Mouse (Mus musculus): ENCODE measurements around the gene Apoe. TPM values are rescaled to one million over a fixed set of nuclear protein-coding genes. Genes with fewer than 3 reads are reported as not detected.
A peak's percentile ranks its signal among the peaks of the same experiment; 100 is the strongest.

Apoe gene
- polyA plus RNA-seq (2015; fragmentation: Nextera tagmentation; extraction: Ambion mirVana), result 596 and 739 TPM in 2 replicates

DNA sequence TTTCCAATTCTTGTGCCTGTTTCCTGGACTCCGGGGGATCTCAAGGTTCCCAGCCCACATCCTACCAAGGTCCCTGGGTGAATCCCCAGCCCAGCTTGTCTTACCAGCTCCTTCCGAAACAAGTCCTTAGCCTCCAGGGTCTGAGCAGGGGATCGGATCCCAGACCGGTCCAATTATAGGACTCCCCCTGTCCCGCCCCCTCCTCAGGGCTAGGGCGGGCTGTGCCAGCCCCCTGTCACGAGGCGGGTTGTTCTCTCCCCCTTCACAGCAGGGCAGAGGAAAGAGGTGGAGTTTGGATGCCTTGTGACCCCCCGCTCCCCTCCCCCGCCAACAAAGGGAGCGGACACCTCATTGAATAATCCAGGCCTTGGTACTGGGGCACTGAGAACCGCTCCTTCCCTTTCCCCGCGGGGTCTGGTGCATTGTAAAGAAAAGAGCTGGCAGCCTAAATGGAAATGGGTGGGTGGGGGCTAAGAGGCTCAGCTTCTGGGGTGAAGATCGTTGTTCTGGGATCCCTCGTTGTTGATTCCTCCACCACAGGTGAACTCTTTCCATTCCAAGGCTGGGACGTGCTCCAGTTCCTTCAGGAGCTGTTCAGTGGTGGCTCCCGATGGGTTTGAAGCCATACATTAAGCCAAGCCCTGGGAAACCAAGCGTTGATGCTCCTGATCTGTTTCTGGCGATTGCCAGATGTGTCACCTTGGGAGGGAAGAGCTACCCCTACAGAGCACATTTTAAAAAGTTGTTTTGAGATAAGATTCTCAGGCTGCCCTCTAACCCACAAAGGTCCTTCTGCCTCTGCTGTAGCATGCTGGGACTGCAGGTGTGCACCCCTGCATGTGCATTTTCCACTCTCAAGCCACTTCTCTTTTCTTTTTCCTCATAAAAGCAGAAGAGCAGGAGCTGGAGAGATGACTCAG, at the start of gene Apoe:
Gene Apoe (minus strand): TSS at position 282 of the 920 bp plus-strand sequence.
- Histone ChIP-seq H3K9me3 (replicated peaks) (no peaks in the 10 kb centered on the region), H3K4me3 (peak within 1 kb of the TSS; percentile 52), H3K36me3 (peaks cover 27% of the 10 kb centered on the region; the same call in 1 of the 2 replicates), H3K27ac (peak within 1 kb of the TSS; percentile 70), H3K4me1 (replicated peaks) (peaks cover 57% of the 10 kb centered on the region), H3K4me2 (peak within 1 kb of the TSS; percentile 76), H3K27me3 (no peaks in the 10 kb centered on the region), H3K9ac (peak within 1 kb of the TSS; percentile 58)
- ATAC-seq (replicated peaks; ENCODE audit: insufficient number of reproducible peaks, insufficient read depth, low FRiP score, low read depth), result peak; percentile 71; the same call in 1 of the 2 replicates
- 3% methylated on average over 20 of the region's 20 CpGs for WGBS

DNA sequence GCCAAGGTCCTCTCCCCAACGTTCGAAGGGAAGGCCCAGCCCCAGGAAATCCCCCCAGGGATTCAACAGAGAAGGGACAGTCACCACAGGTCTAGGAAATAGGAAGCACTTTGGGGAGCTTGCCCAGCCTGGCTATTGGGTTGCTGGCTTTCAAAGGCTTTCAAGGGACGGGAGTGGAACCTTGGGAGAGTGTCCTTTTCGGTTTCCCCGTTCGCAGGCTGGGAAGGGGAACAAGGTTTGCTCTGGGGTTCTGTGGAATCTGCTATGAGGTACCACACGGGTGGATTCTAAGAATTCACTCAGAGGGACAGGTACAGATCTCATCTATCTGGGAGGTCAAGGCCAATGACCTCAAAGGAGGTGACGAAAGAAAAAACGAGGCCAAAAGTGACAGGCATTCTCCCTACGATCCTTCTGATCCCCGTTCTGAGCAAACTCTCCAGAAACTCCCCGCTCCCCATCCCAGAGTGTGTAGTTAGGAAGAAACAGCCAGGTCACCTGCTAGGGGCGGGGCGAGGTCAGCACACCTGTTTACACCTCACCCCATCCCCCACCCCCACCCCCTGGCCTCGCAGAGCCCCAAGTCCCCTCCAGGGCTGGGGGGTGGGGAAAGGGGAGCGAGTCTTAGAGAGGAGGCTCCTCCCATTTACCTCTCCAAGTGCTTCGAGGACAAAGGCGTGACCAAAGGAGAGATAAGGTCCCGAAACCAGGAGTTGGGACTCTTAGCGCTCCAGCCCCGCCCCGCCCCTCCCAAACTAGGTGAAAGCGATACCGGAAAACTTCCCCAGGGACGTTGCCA, 48.6 kb upstream of the Apoe start:
- H3K27ac ChIP-seq, result peak overlapping the region; percentile 90
- H3K4me3 ChIP-seq, result peak overlapping the region; percentile 85
- ATAC-seq (replicated peaks; ENCODE audit: insufficient number of reproducible peaks, insufficient read depth, low FRiP score, low read depth), result no peak
- H3K9ac ChIP-seq, result peak overlapping the region; percentile 92
- WGBS, result 10% methylated on average over 25 of the region's 25 CpGs
- no peaks in the 10 kb centered on the region for H3K9me3 ChIP-seq (replicated peaks)
- H3K4me2 ChIP-seq, result peak overlapping the region; percentile 90
- 0 out of 2 replicates have a peak, but pooled peaks cover 5% of the 10 kb centered on the region for H3K36me3 ChIP-seq
- H3K4me1 ChIP-seq (replicated peaks), result peaks cover 58% of the 10 kb centered on the region
- no peaks in the 10 kb centered on the region for H3K27me3 ChIP-seq

DNA sequence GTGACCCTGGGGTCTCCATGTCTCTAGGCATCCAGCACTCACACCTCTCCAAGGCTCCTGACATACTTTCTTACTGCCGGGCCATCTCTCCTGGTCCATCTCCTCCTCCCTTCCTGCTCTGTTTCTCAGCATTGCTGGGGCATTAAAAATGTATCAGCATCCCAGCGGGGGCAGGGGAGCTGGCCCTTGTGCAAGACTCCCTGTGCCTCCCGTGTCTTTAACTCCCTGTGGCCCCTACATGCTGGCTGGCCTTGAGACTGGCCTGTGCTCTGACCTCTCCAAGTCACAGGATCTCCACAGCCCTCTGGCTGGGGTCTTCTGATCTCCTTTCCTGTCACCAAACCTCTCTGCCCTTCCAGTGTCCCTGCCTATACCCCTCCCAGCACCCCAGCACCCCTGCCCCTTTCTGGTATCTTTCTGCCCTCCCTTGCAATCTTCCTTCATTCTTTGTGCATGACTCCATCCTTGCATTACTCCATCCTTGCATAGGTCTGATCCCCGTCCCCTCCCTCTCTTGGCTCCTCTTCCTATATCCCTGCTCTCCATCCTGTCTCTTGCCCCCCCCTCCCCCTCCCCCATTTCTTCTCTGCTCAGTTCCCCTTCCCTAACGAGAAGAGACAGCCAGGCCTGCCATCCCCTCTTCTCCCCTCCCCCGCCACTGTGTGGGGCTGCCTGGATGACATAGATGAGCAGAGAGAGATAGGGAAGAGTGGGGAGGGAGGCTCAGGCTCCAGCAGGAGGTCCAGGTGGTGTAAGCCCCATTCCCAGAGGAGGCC, 47.6 kb upstream of the Apoe start:
- peak overlapping the region; percentile 92; the same call in 1 of the 2 replicates for H3K9ac ChIP-seq
- H3K27me3 ChIP-seq, result no peaks in the 10 kb centered on the region
- peak overlapping the region; percentile 85 for H3K4me3 ChIP-seq
- H3K36me3 ChIP-seq, result 0 out of 2 replicates have a peak, but pooled peaks cover 5% of the 10 kb centered on the region
- WGBS, result 24% methylated on average over 6 of the region's 6 CpGs
- H3K4me1 ChIP-seq (replicated peaks), result peaks cover 62% of the 10 kb centered on the region
- H3K4me2 ChIP-seq, result peak overlapping the region; percentile 90
- no peak for ATAC-seq (replicated peaks; ENCODE audit: insufficient number of reproducible peaks, insufficient read depth, low FRiP score, low read depth)
- no peaks in the 10 kb centered on the region for H3K9me3 ChIP-seq (replicated peaks)
- peak overlapping the region; percentile 90 for H3K27ac ChIP-seq

DNA sequence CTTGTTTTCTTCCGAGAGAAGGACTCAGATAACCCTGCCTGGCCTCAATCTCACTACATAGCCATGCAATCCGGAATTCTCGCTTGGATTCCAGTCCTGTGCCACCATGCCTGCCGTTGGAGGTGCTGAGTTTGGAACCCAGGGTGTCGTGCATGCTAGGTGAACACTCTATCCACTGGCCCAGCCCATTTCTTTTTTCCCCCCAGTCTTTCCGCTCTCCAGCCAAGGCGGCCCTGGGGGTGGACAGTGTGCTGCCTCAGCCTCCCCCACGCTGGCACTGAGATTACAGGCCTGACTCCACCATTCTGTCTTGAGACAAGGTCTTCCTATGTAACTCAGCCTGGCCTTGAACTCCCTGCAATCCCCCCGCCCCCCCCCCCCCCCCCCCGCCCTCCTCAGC, 47.0 kb upstream of the Apoe start:
- Histone ChIP-seq H3K9me3 (replicated peaks) (no peaks in the 10 kb centered on the region), H3K4me2 (no peak overlapping the region), H3K4me1 (replicated peaks) (peaks cover 68% of the 10 kb centered on the region), H3K4me3 (no peak overlapping the region), H3K36me3 (0 out of 2 replicates have a peak, but pooled peaks cover 5% of the 10 kb centered on the region), H3K9ac (no peak overlapping the region), H3K27ac (no peak overlapping the region; the same call in 1 of the 2 replicates), H3K27me3 (no peaks in the 10 kb centered on the region)
- ATAC-seq (replicated peaks; ENCODE audit: insufficient number of reproducible peaks, insufficient read depth, low FRiP score, low read depth), result no peak
- 70% methylated on average over 8 of the region's 10 CpGs for WGBS

DNA sequence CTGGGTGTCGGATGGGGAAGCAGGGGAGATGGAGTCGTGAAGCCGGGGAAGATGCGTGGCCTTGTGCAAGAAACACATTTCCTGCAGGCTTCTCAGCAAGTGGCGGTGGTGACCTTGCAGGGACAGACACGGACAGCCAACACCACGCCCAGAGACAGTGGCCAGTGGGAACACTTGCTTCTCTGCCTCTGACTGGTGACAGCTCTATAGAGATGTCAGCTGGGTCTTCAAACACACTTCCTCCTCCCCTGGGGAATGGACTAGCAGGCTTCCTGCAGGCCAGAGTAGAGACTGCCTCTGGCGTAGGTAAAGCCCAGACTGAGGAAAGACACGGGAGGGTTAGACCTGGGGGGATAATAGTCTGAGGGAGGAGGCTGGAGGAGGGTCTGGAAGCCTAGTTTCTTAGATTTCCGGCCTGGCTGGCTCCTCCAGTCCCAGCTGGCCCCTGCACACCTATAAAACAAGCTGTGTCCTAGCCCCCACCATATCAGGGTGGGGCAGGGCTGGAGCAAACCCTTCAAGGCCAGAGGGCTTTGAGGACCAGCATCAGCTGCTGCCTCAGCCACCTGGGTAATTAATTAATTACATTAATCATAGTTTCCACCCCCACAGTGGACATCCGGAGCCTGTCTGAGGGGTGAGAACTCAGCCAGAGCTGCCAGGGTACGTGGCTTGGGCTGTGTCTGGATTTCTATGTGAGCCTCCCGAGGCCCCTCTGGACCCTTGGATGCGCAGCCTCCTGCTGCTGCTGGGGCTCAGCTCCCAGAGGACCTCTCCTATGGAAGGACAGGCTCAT, 45.8 kb upstream of the Apoe start:
- H3K36me3 ChIP-seq, result peaks cover 10% of the 10 kb centered on the region; the same call in 1 of the 2 replicates
- H3K27ac ChIP-seq, result peak overlapping the region; percentile 76
- WGBS, result 28% methylated on average over 14 of the region's 14 CpGs
- no peaks in the 10 kb centered on the region for H3K27me3 ChIP-seq
- H3K9me3 ChIP-seq (replicated peaks), result no peaks in the 10 kb centered on the region
- peaks cover 62% of the 10 kb centered on the region for H3K4me1 ChIP-seq (replicated peaks)
- peak; percentile 14; the same call in 1 of the 2 replicates for ATAC-seq (replicated peaks; ENCODE audit: insufficient number of reproducible peaks, insufficient read depth, low FRiP score, low read depth)
- H3K9ac ChIP-seq, result 0 out of 2 replicates have a peak overlapping the region, but pooled peaks have one; percentile 19
- H3K4me2 ChIP-seq, result peak overlapping the region; percentile 26
- no peak overlapping the region for H3K4me3 ChIP-seq

DNA sequence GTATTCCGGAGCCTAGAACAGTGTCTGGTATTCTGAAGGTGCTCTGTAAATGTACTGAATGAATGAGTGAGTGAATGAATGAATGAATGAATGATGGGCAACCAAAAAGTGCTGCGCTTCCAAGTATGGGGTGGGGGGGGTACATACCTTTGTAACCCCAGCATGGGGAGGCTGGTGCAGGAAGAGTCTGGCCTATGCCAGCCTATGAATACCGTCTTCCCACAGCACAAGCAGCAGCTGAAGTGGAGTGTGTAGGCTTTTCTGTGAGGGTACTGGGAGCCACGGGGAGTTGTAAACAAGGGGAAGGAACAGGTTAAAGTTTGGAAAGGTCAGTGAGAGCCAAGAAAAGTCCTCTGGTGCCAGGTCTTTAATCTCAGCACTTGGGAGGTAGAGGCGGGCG, 44.8 kb upstream of the Apoe start:
- Histone ChIP-seq H3K4me1 (replicated peaks) (peaks cover 62% of the 10 kb centered on the region), H3K36me3 (peaks cover 10% of the 10 kb centered on the region; the same call in 1 of the 2 replicates), H3K27me3 (no peaks in the 10 kb centered on the region), H3K27ac (no peak overlapping the region), H3K9me3 (replicated peaks) (no peaks in the 10 kb centered on the region), H3K4me3 (no peak overlapping the region), H3K4me2 (no peak overlapping the region), H3K9ac (no peak overlapping the region)
- 73% methylated on average over 6 of the region's 6 CpGs for WGBS
- no peak for ATAC-seq (replicated peaks; ENCODE audit: insufficient number of reproducible peaks, insufficient read depth, low FRiP score, low read depth)

DNA sequence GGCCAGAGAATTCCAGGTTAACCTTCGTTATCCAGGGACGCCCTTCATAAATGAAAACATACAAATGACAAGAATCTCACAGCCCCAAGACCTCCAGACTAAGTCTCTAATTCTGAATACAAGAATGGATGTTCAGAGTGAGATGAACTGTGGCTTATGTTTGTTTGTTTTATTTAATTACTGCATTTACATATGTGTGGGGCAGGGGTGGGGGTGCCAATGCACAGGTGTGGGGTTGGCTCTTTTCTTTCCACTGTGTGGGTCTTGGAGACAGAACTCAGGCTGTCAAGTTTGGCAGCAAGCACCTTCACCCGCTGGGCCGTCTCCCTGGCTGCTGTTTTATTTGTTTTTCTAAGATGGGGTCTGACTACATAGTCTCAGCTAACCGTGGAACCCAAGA, 43.5 kb upstream of the Apoe start:
- ATAC-seq (replicated peaks; ENCODE audit: insufficient number of reproducible peaks, insufficient read depth, low FRiP score, low read depth), result no peak

DNA sequence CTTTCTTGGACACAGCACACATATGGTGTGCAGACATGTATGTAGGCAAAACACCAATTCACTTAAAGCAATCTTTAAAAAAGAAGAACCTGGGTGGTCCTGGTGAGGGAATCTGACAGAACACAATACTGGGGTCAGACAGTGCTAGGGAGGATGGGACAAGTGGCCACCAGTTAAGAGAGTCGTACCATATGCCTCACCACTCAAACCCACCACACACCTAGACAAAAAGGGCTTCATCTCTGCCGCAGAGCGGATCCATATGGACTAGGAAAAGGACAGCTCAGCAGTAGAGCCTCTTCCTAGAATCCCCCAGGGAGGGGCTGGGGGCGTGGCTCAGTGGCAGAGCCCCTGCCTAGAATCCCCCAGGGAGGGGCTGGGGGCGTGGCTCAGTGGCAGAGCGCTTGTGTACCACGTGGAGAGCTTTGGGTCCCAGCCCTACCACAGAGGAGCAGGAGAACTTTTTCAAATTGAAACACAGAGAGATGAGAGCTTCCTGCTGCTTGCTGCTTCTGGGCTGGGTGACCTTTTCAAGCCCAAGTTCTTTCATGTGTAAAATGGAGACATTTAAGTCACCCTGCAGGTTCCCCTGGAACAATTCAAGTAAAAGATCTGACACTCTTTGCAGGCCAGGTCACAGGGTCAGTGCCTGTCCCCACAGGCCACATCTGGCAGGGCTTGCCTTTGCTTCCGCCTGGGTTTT, 42.5 kb upstream of the Apoe start:
- Histone ChIP-seq H3K4me2 (no peak overlapping the region), H3K9me3 (replicated peaks) (no peaks in the 10 kb centered on the region), H3K27me3 (no peaks in the 10 kb centered on the region), H3K4me3 (no peak overlapping the region), H3K27ac (peak overlapping the region; percentile 18; the same call in 1 of the 2 replicates), H3K9ac (no peak overlapping the region), H3K4me1 (replicated peaks) (peaks cover 42% of the 10 kb centered on the region), H3K36me3 (peaks cover 28% of the 10 kb centered on the region)
- 34% methylated on average over 8 of the region's 8 CpGs for WGBS
- no peak for ATAC-seq (replicated peaks; ENCODE audit: insufficient number of reproducible peaks, insufficient read depth, low FRiP score, low read depth)

More for the DNA sequence above, 43.5 kb upstream of the Apoe start:
- Histone ChIP-seq H3K4me2 (no peak overlapping the region), H3K36me3 (peaks cover 19% of the 10 kb centered on the region), H3K9me3 (replicated peaks) (no peaks in the 10 kb centered on the region), H3K27me3 (no peaks in the 10 kb centered on the region), H3K4me1 (replicated peaks) (peaks cover 52% of the 10 kb centered on the region), H3K27ac (no peak overlapping the region), H3K4me3 (no peak overlapping the region), H3K9ac (no peak overlapping the region)
- 54% methylated on average over 5 of the region's 5 CpGs for WGBS

DNA sequence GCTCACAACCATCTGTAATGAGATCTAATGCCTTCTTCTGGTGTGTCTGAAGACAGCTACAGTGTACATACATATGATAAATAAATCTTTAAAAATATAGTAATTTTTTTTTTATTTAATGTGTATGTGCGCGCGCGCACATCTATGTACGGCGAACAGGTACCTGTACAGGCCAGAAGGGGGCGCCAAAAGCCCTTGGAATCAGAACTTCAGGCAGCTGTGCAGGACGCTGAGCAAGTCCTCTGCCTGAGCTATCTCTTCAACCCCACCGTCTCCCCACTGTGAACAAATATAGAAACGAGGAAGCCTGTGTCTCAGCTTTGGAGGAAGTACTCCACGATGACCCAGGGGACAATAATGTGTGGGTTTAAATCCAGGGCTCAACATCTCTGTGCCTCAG, 41.3 kb upstream of the Apoe start:
- no peak for ATAC-seq (replicated peaks; ENCODE audit: insufficient number of reproducible peaks, insufficient read depth, low FRiP score, low read depth)
- H3K27me3 ChIP-seq, result no peaks in the 10 kb centered on the region
- no peak overlapping the region for H3K4me3 ChIP-seq
- no peak overlapping the region for H3K9ac ChIP-seq
- H3K4me1 ChIP-seq (replicated peaks), result peaks cover 31% of the 10 kb centered on the region
- peaks cover 29% of the 10 kb centered on the region for H3K36me3 ChIP-seq
- H3K4me2 ChIP-seq, result no peak overlapping the region
- no peak overlapping the region for H3K27ac ChIP-seq
- WGBS, result 76% methylated on average over 11 of the region's 11 CpGs
- no peaks in the 10 kb centered on the region for H3K9me3 ChIP-seq (replicated peaks)
